Mouse (Mus musculus) c-Kit-positive CD71-positive TER-119-negative erythroid progenitor cells, embryonic 14.5 days (primary cell): ENCODE measurements around the gene Isg20l2.
A peak's percentile ranks its signal among the peaks of the same experiment; 100 is the strongest.
"Not testable (repeated sequence)": the region's sequence is repeated elsewhere in the genome, so short reads cannot be mapped to it uniquely, and the experiment has no call there.

Source experiments
- DNase-seq: peaks from one replicate; pipeline ENCODE4 v3.0.0-alpha.2; 2013; ENCODE audit warnings: low read depth

Isg20l2 gene

DNA sequence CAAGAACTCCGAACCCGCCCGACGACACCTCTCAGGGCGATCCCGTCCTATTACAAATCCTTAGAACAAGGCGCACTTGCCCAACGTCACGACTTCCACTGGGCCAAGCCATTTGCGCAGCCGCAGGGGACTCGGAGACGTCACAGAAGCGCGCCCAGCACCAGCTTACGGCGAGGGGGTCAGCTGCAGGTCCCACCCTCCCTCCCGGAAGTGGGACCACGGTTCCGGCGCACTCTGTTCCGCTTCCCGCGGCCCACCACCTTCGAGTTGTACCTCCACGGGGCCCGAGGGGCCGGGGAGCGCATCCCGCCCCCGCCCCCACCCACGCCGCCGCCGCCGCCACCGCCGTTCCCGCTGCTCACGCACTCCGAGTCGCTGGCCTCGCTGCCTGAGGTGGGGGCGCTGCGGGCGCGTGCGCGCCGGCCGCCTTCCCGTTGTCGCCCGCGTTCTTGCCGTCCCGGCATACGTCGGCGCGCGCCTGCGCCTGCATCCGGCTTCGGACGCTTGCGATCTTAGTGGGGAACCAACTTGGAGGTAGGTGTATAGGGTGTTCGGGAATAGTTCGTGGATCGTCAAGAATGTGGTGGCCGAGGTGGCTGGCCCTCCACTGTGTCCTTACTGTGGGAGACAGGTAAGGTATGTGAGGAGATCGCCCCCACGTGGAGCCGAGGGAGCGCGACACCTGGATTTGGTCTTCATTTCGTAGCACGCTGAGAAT, at the start of gene Isg20l2, which contains the start of gene Rrnad1:
Gene Isg20l2, plus strand, starts transcription at position 237 of the 718 bp plus-strand sequence.
Gene Rrnad1, minus strand, starts transcription at position 640 of the 718 bp plus-strand sequence.
- DNase-seq = peak; percentile 94

DNA sequence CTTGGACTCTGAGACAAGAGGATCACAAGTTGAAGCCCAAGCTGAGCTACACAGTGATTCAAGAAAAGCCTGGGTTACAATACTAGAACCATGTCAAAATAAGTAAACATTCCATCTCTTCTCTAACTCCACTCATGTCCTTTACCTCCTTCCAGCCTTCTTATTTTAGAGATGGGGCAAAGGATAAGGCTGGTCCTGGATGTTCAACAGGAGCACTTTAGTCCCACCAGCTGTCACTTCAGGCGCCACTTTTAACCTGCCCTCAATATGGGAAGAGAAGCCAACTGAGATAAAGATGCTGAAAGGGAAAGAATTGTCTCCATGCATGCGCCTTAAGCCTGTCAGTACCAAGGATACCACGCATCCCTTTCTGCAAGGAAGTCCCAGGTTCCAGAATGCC, 45.8 kb upstream of the Isg20l2 start:
- DNase-seq = no peak

DNA sequence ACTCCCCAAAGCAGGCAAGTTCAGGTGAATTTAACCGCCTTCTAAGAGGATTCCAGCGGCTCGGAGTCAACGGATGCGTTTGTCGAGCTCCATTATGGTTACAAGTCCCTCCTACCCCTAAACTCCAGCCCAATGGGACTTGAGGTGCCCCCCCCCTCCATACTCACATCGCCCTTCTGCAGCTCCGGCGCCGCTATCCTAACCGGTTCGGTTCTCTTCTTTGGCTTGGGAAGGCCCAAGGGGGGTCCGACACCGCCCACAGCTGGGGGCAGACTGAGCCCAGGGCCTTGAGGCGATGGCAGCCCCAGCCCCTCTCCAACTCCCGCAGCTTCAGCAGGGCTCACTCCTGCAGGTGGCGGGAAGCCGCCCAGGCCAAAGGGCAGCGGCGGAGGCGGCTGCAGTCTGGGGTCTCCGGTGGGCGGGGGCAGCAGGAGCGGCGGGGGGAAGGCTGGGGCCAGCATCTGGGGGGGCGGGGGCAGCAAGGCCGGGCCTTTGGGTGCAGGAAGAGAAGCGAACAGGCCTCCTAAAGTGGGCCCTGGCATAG, 45.3 kb upstream of the Isg20l2 start:
- DNase-seq = no peak

DNA sequence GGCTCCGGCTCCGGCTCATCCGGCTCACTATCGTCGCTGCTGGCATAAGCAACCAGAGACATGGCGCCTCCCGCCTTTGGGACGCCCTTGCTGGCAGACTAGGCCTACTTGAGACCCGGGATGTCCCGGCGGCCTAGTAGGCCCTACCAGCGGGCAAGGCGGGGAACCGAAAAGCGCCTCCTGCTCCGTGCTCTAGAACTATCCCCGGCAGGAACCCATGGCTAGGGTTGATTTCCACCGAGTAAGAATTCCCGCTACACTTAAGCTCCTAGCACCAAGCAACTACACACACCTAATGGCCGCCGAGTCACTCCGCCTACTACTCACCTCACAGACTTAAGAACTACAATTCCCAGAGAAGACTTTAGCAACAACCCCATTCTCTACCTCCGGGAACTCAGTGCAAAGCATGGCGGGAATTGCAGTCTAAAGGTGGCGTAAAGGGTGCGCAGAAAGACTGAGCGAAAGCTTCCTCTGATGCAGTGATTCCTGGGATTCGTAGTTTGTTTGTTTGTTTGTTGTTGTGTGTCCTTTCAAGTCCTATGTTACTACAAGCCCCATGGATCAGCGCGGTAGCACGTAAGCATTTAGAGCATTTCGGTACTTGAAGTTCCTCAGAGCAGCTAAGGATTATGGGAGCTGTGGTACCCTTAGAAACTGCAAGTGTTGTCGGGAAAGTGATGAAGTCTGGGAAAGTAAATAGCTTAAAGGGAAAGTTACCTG, 44.7 kb upstream of the Isg20l2 start, which contains the start of gene Prcc:
Gene Prcc, minus strand, starts transcription at position 328 of the 723 bp plus-strand sequence.
- peak; percentile 96 for DNase-seq

DNA sequence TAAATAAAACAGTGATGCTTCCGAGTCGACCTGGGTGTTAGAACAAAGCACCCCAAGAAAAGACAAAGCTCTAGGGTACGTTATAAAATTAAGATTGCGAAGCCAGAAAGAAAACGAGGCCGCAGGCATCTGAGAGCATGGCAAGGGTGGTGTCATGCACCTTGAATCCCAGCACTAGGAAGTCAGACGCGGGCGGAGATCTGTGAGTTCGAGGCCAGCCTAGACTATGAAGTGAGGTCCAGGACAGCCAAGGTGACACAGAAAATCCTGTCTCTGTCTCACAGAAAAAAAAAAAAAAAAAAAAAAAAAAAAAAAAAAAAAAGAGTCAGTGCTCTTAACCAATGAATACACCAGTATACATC, 44.1 kb upstream of the Isg20l2 start:
- no peak for DNase-seq

DNA sequence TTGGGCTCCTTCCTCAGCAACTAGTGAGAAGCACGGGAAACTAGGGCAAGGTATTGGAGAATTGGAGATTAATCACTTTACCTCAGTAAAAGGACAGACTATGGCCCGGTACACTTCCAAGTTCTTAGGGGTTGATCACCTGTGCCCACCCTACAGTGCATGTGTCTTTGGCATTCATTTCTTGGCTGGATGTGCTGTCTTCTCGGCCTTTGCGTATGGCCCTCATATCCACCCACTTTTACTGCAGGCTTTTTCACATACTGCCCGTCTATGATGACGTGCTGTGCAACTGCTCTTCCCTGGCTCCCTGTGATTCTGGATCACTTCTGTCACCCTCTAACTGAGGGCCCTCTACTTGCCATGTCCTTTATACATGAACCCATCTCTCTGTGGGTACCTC, 43.7 kb upstream of the Isg20l2 start:
- no peak for DNase-seq

DNA sequence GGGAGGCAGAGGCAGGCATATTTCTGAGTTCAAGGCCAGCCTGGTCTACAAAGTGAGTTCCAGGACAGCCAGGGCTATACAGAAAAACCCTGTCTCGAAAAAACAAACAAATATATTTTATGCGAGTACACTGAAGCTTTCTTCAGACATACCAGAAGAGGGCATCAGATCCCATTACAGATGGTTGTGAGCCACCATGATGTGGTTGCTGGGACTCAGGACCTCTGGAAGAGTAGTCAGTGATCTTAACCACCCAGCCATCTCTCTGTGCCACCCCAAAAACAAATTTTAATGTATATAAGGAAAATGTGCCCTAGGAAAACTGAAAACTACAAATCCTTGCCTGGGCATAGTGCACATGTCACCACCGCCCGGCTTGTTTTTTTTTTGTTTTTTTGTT, 42.7 kb upstream of the Isg20l2 start:
- not testable (repeated sequence) for DNase-seq

DNA sequence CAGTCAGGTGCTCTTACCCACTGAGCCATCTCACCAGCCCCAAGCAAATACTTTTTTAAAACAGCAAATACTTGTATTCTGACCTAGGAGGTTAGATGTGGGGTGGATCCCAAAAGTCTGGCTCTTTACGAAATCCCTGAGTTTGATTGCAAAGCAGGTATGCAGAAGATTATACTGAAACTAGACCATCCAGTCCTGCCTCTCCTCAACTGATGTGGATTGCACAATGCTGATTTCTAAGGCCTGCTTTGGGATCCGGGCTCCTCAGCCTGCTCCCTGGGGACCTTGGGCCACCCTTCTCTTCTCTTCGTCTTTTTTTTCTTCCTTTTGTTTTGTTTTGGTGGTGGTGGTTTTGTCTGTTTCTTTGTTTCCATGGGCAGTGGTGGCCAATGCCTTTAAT, 38.6 kb upstream of the Isg20l2 start:
- no peak for DNase-seq

DNA sequence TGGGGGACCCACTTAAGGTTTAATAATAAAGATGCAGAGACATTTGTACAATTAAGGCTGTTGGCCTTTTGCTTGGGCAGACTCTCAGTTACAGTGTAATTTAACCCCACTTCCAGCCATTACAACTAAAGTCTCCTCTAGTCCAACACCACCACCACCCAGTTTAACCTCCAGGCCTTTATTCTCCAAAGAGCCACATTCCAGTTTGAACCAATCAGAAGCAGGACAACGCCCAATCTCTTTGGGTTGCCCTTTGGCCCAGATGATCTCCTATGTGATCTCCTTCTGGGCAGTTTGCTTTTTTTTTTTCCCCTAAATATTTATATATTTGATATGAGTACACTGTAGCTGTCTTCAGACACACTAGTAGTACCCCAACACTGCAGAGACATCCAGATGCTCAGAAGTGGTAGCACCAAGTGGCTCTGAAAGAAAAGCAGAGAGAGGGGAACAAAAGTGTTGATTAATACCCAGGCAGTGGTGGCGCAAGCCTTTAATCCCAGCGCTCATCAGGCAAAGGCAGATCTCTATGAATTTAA, 36.7 kb upstream of the Isg20l2 start:
- no peak for DNase-seq

DNA sequence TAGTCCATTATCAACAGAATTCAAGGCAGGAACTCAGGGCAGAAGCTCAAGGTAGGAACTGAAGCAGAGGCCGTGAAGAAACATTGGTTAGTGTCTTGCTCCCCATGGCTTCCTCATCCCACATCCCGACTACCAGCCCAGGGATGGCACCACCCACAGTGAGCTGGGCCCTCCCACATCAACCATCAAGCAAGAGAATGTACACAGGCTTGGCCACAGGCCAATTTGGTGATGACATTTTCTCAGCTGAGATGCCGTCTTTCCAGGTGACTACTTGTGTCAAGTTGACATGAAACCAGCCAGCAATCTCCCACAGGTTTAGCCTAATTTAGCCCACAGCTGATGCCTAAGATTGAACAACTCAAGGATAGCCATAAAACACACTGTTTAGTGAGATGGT, 30.8 kb upstream of the Isg20l2 start:
- no peak for DNase-seq

DNA sequence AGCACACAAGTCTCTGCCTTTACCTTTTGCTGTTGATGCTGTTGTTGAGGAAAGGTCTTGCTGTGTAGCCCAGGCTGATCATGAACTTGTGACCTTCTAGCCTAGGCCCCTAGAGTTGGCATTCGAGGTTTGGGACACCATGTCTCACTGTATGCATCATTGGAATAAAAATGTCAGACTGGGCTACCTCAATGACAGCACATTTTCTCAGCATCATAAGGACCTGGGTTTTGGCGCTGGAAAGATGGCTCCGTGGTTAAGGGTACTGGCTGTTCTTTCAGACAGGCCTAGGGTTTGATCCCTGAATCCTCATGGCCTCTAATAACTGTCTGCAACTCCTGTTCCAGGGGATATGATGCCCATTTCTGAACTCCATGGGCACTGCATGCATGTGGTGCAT, 30.3 kb upstream of the Isg20l2 start:
- DNase-seq = no peak

DNA sequence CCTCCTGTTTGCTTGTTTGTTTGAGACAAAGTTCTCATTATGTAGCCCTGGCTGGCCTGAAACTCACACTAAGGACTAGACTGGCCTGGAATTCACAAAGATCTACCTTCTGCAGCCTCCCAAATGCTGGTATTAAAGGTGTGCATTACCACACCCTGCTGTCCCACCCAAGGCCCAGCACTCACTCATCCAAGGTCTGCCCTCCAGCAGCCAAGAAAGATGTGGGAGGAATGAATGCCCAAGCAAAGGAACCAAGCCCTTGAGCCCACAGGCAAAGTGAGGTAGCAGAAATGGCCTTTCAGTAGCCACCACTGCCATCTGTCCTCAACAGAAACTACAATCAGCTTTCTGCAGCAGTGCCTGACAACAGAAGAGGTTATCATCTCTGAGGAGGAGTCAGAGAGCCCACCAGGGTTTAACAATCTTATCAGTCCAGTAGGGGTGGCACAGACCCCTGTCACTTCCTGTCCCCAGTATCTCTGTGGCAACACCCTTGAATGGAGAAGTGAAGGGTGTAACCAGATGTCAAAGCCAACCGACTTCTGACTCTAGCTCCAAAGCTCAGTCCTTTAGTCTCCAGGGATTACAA, 29.0 kb upstream of the Isg20l2 start:
- peak; percentile 88 for DNase-seq

DNA sequence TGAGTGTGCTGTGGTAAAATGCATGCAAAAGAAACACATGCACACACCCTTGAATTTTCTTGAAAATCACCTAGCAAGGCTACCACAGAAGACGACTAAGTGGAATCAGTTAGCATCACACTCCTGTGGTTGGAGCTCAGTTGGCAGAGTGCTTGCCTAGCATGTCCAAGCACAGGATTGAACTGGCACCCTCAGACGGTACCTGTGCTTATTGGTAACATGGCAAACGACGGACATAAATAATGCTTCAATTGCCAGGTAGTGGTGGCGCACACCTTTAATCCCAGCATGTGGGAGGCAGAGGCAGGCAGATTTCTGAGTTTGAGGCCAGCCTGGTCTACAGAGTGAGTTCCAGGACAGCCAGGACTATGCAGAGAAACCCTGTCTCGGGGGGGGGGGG, 28.2 kb upstream of the Isg20l2 start:
- not testable (repeated sequence) for DNase-seq

DNA sequence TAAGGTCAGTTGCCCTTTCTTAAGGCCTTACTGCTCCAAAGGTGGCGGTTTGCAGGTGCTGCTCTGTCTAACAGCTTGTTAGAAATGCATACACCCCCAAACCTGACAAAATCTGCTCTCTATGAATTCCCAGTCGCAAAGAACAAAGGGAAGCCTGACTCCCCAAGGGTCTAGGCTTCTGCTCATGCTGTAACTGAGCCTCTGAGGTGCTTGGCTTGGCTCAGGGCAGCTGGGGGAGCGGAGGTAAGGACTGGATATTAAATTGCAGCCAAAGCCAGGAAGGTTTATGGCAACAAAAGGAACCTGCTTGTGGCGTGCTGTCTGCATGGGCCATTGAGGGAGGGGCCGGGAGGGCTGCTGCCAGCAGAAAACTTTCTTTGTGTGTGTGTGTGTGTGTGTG, 26.3 kb upstream of the Isg20l2 start:
- no peak for DNase-seq

DNA sequence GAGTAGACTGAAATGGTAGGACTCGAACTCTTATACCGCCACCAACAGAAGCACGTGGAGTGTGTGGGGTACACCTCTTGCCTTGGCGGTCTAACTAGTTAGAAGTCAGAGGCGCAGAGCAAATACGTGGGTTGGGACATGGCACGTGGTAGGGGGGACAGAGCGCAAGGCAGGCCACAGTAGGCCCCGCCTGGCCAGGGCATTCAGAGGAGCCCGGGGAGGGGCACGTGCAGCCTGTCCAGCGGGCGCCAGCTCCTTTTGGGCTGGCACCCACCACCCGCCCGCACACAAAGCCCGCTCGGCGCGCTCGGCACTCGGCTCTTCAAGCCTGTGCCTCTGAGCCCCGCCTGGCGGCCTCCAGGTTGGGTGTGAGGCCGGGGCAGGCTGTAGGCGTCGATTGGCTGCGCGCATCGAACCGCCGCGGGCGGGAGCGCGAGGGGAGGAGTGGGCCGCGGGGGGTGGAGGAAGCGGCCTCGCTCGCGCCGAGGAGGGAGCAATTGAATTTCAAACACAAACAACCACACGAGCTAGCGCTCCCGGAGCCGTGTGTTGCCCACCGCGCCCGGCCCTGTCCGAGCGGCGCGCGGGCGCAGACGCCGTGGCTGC, 24.1 kb upstream of the Isg20l2 start, which contains the start of gene Hdgf:
Gene Hdgf, plus strand, starts transcription at position 442 of the 606 bp plus-strand sequence.
- peak; percentile 94 for DNase-seq

DNA sequence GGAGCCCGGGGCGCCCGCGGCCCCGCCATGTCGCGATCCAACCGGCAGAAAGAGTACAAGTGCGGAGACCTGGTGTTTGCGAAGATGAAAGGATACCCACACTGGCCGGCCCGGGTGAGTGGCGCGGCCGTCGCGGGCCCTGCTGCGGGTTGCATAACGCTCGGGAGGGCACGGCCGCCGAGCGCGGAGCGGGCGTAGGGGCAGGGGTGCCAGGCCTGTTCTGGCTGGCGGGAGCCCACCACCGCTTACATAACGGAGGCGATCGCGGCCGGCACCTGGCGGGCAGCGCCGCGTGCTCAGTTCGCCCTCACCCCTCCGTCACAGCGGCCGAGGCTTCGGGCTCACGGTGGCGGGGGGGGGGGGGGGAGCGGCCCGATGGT, 23.5 kb upstream of the Isg20l2 start:
- DNase-seq = no peak

DNA sequence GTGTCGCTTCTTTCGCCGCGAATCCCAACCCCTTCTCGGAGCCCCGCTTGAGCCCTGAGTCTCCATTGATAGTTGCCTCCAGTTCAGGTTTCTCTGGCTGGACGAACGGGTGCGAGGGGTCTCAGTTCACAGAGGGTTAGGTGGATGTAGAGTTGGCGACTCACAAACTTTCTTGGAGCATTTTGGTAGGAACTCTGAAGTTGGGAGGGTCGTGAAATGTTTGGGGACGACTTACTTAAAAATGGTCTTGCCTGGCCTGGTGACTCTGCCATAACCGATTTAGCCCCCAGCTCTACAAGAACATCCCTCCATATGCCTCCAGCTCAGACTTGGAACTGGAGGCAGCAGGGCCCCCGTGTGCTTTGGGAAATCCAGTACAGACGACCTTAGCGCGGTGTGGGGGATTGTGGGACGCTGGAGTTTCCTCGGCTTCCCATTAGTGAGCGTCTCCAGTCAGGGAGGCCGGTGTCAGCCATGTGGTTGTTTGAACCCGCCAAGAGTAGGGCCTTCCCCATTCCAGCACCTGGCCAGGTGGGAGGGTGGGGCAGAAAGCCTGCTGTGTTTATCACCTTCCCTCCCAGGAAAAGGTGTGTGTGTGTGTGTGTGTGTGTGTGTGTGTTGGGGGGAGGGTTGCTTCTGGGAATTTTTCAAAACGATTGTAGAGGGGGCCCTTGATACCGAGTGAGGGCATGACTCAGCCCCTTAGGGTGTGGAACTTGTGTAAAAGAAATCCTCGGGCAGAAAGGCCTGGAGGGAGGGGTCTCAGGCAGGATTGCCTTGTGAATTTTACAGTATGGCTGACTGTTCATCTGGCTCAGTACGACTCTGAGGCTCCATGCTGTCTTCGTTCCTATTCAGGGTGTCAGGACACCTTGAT, 22.9 kb upstream of the Isg20l2 start:
- no peak for DNase-seq

DNA sequence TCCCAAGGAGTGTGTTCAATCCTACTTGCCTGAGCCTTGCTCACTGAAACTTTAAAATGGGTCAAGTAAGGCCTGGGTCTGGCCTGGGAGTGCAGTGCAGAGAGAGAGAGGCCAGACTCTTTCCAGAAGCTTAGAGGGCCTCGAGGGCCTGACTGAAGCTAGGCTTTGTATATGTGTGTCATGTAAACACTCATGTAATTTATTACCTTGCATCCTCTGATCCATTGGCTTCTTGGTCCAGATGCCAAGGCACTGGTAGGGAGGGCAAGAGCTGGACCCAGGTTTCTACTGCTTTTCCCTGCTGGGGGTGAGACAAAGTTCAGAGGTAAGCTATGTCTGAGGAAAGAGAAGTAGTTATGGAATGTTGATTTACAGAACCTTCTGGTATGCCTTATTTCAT, 22.2 kb upstream of the Isg20l2 start:
- DNase-seq = no peak

DNA sequence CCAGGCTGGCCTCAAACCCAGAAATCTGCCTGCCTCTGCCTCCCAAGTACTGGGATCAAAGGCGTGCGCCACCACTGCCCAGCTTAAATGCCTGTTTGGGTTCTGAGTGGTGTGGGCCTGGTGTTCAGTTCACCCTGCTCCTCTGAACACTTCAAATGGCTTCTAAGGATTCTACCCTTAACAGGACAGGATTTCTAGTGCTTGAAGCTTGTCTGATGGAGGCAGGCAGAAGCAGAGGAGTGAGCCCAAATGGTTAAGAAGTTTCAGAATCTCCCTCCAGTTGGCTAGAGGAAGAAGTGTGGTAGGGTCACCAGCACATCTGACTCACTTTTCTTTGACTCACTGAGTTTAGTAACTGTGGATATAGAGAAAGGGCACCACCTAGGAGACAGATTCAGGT, 20.7 kb upstream of the Isg20l2 start:
- DNase-seq = no peak

DNA sequence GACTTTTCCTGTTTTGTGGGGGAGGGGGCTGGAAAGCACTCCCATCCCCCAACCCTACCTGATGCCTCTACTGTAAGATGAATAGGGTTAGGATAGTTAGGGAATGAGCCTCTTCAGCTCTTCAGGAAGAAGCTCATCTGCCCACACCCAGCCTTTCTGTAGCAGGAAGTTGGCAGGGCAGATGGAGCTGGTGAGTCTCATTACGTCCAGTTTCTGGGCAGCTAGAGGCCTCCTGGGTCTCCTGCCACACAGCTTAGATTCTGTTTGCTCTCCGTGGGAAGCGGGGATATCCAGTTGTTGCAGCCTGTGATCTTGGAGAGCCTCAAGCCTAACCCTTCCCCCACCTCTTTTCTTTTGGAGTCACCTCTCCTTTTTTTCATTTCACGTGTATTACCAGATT, 20.2 kb upstream of the Isg20l2 start:
- DNase-seq = no peak

DNA sequence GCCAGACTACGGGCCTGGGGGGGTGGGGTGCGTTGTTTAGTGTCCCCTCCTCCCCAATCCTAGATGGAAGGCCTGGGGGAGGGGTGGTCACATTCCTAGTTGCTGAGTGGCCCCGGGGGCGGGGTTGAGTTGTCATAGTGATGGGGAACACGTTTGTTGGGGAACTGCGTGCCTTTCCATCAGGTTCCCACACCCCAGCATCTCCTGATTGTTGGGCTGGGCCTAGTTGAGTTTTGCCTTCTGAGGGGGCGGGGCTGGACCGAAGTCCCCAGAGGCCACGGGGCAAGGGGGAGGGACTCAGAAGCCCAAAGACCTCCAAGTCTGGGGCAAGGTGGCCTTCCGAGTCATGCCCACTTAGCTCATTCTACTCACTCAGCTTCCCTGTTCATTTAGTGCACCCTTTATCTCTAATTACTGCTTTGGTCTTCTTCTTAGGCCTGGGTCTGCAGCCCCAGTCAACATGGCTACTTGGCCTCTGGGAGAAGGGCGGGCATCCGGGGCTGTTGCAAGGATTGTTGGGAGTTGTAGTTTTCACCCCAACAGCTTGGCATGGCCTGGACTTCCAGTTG, 19.5 kb upstream of the Isg20l2 start:
- no peak for DNase-seq
